Mouse (Mus musculus) limb, embryonic 12.5 days (tissue): ENCODE measurements around the gene Zfp61. TPM values are rescaled to one million over a fixed set of nuclear protein-coding genes. Genes with fewer than 3 reads are reported as not detected.
A peak's percentile ranks its signal among the peaks of the same experiment; 100 is the strongest.

ENCODE experiments used
- ATAC-seq: fragments of 200-750 bp; cut with Nextera tagmentation; 2 replicates; pipeline ENCODE4 v1.8.0; 2017; ENCODE audit warnings: low read depth, moderate TSS enrichment; ENCODE audit not compliant: insufficient number of reproducible peaks, insufficient read depth, low FRiP score, low TSS enrichment
- H3K27ac ChIP-seq: fragments of 300-500 bp; sonication (generic); 2 replicates; pipeline ENCODE4 v1.5.1; 2016; ENCODE audit warnings: mild to moderate bottlenecking, moderate library complexity
- H3K27me3 ChIP-seq: fragments of 300-500 bp; sonication (generic); 2 replicates; pipeline ENCODE4 v1.6.1; 2016; ENCODE audit warnings: mild to moderate bottlenecking, moderate library complexity
- H3K36me3 ChIP-seq: fragments of 300-500 bp; sonication (generic); 2 replicates; pipeline ENCODE4 v1.6.1; 2016; ENCODE audit warnings: mild to moderate bottlenecking, moderate library complexity
- H3K4me1 ChIP-seq: fragments of 300-500 bp; sonication (generic); replicated peaks from 2 replicates; pipeline ENCODE4 v1.6.1; 2016
- H3K4me2 ChIP-seq: fragments of 300-500 bp; sonication (generic); 2 replicates; pipeline ENCODE4 v1.6.1; 2016; ENCODE audit warnings: mild to moderate bottlenecking, moderate library complexity
- H3K4me3 ChIP-seq: fragments of 300-500 bp; sonication (generic); replicated peaks from 2 replicates; pipeline ENCODE4 v1.5.1; 2016; ENCODE audit warnings: mild to moderate bottlenecking
- H3K9ac ChIP-seq: fragments of 300-500 bp; sonication (generic); replicated peaks from 2 replicates; pipeline ENCODE4 v1.6.1; 2016; ENCODE audit warnings: mild to moderate bottlenecking, moderate library complexity
- H3K9me3 ChIP-seq: fragments of 300-500 bp; sonication (generic); 2 replicates; pipeline ENCODE4 v1.6.1; 2016; ENCODE audit warnings: mild to moderate bottlenecking, moderate library complexity
- WGBS: fragments of 180-500 bp; shearing (Covaris S2); methylation state at CpG from one replicate; pipeline ENCODE4 v1.1.7; 2016; 5-methylcytosine and 5-hydroxymethylcytosine counted together
- polyA plus RNA-seq: library from polyadenylated mRNA; unstranded; fragments of >200 nt; fragmentation: Nextera tagmentation; extraction: Ambion mirVana; gene quantifications from 2 replicates; pipeline ENCODE4 v1.2.1, GENCODE M21; 2016

Zfp61 gene
- polyA plus RNA-seq: 57.6 and 61.1 TPM in 2 replicates

DNA sequence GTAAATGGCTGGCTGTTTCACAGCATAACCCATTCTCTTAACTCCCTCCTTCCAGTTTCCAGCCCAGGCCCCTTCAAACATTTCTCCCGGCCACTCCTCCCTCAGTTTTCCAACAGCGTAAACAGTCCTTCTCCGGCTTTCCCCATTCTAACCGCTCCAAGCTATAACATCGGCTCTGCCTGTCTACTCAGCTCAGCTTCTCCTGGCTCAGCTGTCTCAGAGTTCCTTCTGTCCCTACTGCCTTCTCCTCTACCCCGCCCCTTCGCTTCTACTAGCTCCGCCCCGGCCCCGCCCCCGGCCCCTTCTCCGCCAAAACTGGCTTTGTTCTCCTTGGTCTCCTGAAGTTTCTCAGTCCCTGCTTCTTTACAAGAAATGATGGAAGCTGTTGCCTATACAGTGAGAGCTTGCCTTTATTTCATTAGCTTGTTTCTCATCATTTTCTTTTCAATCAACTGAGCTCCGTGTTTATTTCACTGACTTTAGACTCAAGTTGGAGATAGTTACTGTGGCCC, at the start of gene Zfp61:
Zfp61 (minus strand) TSS at position 462 of the 512 bp plus-strand sequence.
- H3K9ac ChIP-seq: peak within 1 kb of the TSS; percentile 86
- peaks cover 46% of the 10 kb centered on the region for H3K36me3 ChIP-seq
- H3K4me2 ChIP-seq: peak within 1 kb of the TSS; percentile 90
- ATAC-seq: peak; percentile 48
- H3K27ac ChIP-seq: peak within 1 kb of the TSS; percentile 97
- WGBS: 2% methylated on average over 13 of the region's 13 CpGs
- no peaks in the 10 kb centered on the region for H3K27me3 ChIP-seq
- H3K9me3 ChIP-seq: no peaks in the 10 kb centered on the region
- H3K4me1 ChIP-seq: peaks cover 14% of the 10 kb centered on the region
- peak within 1 kb of the TSS; percentile 68 for H3K4me3 ChIP-seq

DNA sequence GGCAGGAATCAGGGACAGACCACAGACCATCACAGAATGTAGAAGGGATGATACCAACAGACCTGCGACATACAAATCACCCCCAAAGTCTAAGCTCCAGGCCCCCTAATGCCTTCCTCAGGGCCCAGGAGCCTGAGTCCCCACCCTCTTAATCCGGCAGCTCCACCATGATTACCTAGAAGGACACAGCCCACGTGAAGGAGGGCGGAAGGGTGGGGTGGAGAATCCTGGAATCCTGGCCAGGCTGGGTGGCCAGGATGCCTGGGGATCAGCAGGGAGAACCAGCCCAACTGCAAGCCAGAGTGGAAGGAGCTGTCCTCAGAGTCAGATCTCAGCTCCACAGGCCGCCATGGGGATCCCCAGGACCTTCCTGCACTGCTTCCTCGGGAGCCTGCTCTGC, 47.9 kb upstream of the Zfp61 start, which contains the start of gene Lypd5:
Lypd5 (plus strand) TSS at position 301 of the 400 bp plus-strand sequence.
- Histone ChIP-seq H3K27ac (no peak within 1 kb of the TSS), H3K9me3 (no peaks in the 10 kb centered on the region), H3K36me3 (no peaks in the 10 kb centered on the region), H3K4me2 (no peak within 1 kb of the TSS), H3K4me1 (no peaks in the 10 kb centered on the region), H3K9ac (no peak within 1 kb of the TSS), H3K27me3 (peaks cover 17% of the 10 kb centered on the region), H3K4me3 (no peak within 1 kb of the TSS)
- WGBS: 41% methylated on average over 6 of the region's 6 CpGs
- no peak for ATAC-seq

DNA sequence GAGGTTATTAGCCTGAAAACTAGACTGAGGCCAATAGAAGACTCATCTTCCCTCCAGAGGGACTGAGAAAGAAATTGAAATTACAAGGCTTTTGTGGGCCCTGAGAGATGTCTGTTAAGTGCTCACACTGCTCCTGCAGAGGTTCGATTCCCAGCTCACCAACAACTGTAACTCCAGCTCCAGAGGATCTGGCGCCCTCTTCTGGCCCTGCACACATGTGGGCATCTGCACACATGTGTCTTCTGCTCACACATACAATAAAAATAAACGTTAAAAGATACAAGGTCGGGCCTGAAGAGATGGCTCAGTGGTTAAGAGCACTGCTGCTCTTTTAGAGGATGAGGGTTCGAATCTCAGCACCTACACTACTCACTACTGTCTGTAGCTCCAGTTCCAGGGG, 45.4 kb upstream of the Zfp61 start:
- H3K4me3 ChIP-seq: no peak overlapping the region
- H3K4me2 ChIP-seq: no peak overlapping the region
- 0 out of 2 replicates have a peak, but pooled peaks cover 7% of the 10 kb centered on the region for H3K27me3 ChIP-seq
- 69% methylated on average over 5 of the region's 5 CpGs for WGBS
- no peak overlapping the region for H3K27ac ChIP-seq
- no peak overlapping the region for H3K9ac ChIP-seq
- no peaks in the 10 kb centered on the region for H3K9me3 ChIP-seq
- no peaks in the 10 kb centered on the region for H3K36me3 ChIP-seq
- H3K4me1 ChIP-seq: no peaks in the 10 kb centered on the region
- no peak for ATAC-seq

DNA sequence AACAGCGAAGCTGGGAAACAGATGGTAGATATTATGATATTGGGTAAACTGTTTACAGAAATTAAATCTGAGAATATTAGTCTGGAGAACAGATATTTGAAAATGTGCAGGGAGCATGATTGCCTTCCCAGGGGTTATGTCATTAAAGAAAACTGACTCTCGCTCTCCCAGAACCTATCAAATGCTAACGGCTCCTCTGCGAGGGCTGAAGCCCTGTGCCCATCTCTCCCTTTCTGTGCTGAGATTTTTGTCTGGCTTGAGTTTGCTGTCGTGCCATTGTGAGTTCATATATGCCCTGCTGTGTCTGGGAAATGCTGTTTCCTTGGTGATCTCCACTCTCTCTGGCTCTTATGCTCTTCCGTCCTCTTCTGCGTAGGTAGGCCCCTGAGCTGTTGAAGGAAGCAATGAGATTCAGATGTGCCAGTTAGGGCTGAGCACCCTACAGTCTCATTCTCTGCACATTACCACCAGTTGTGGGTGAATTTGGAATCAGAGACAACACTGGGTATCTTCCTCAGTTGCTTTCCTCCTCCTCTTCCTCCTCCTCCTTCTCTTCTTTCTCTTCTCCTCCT, 42.8 kb upstream of the Zfp61 start:
- no peak overlapping the region for H3K27ac ChIP-seq
- H3K4me2 ChIP-seq: no peak overlapping the region
- H3K9ac ChIP-seq: no peak overlapping the region
- no peak overlapping the region for H3K4me3 ChIP-seq
- 72% methylated on average over 7 of the region's 7 CpGs for WGBS
- H3K9me3 ChIP-seq: 0 out of 2 replicates have a peak, but pooled peaks cover 5% of the 10 kb centered on the region
- ATAC-seq: no peak
- no peaks in the 10 kb centered on the region for H3K4me1 ChIP-seq
- H3K36me3 ChIP-seq: no peaks in the 10 kb centered on the region
- 0 out of 2 replicates have a peak, but pooled peaks cover 4% of the 10 kb centered on the region for H3K27me3 ChIP-seq

DNA sequence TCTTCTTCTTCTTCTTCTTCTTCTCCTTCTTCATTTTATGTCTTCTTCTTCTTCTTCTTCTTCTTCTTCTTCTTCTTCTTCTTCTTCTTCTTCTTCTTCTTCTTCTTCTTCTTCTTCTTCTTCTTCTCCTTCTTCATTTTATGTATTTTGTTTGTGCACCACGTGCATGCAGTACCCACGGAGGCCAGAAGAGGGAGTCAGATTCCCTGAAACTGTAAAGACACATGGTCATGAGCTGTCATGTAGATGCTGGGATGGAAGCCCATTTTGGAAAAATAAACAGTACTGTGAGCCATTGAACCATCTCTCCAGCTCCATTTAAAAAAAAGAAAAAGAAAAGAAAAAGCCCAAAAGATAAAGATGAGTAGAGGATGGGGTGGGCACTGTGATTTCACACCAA, 37.2 kb upstream of the Zfp61 start:
- Histone ChIP-seq H3K9ac (no peak overlapping the region), H3K4me2 (no peak overlapping the region), H3K36me3 (no peaks in the 10 kb centered on the region), H3K27me3 (peaks cover 22% of the 10 kb centered on the region), H3K9me3 (peaks cover 9% of the 10 kb centered on the region; the same call in 1 of the 2 replicates), H3K4me3 (no peak overlapping the region), H3K4me1 (no peaks in the 10 kb centered on the region), H3K27ac (no peak overlapping the region)
- 47% methylated on average over 2 of the region's 2 CpGs for WGBS
- no peak for ATAC-seq

DNA sequence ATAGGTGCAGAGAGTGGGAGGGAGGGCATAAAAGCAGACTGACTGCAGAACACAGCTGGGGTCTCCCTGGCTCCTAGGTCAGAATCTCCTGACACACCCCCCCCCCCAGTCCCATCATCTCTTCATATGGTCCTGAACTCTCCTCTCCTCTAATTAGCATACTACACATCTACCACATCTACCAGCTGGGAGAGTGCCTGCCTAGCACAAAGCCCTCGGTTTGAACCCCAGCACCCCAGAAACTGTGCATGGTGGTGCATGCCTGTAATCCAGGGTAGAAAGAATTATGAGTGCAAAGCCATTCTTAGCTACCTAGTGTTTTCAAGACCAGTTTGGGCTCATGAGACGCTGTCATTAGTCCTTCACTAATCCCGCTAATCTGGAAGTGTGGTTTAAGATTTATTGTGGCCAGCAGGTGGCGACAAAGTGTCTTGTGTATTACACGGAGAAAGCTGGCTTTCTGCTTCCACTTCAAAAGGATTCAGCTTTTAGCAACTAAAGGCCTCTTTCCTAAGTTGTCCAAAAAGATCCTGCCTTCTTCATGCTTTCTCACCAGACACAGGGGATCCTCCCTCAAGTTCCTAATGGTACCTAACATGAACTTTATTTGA, 34.8 kb upstream of the Zfp61 start:
- no peak overlapping the region for H3K4me3 ChIP-seq
- H3K27ac ChIP-seq: no peak overlapping the region
- H3K4me1 ChIP-seq: no peaks in the 10 kb centered on the region
- peaks cover 30% of the 10 kb centered on the region for H3K27me3 ChIP-seq
- WGBS: 14% methylated on average over 5 of the region's 5 CpGs
- no peak overlapping the region for H3K9ac ChIP-seq
- no peaks in the 10 kb centered on the region for H3K36me3 ChIP-seq
- no peak overlapping the region for H3K4me2 ChIP-seq
- peaks cover 9% of the 10 kb centered on the region; the same call in 1 of the 2 replicates for H3K9me3 ChIP-seq
- no peak for ATAC-seq

DNA sequence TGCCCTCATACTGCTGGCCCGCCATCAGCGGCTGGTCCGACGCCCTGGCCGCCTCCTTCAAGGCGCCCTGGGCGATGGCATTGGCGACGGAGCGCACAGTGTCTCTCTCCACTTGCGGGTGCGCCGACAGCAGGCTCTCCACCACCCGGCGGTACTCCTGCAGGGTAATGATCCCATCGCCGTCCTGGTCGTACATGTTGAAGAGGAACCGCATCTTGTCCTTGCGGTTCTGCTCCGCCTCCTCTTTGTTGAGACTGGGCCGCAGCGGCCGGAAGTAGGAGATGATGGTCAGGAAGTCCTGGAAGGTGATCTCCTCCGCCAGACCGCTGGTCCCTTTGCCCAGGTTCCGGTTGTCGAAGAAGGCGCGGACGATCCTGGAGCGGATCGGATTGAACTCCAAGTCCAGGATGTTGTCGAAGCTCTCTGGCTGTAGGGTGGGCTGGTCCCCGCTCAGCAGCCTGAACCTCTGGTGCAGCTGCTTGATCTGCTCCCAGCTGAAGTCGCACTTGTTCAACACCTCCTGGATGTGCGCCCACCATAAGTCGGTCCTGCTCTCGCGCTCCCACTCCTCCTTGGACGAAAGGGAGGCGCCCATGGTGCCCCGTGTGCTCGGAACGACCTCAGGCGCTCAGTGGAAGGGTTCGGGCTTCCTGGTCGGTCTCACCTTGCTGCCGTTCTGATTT, 32.4 kb upstream of the Zfp61 start, which contains the start of gene Tescl:
Tescl (minus strand) TSS at position 633 of the 683 bp plus-strand sequence.
- 40% methylated on average over 49 of the region's 49 CpGs for WGBS
- Histone ChIP-seq H3K9me3 (peaks cover 2% of the 10 kb centered on the region; the same call in 1 of the 2 replicates), H3K27ac (no peak within 1 kb of the TSS), H3K4me3 (peak within 1 kb of the TSS; percentile 11; the same call in 1 of the 2 replicates), H3K4me2 (peak within 1 kb of the TSS; percentile 35), H3K9ac (no peak within 1 kb of the TSS), H3K4me1 (no peaks in the 10 kb centered on the region), H3K36me3 (no peaks in the 10 kb centered on the region), H3K27me3 (peaks cover 30% of the 10 kb centered on the region)
- ATAC-seq: no peak

DNA sequence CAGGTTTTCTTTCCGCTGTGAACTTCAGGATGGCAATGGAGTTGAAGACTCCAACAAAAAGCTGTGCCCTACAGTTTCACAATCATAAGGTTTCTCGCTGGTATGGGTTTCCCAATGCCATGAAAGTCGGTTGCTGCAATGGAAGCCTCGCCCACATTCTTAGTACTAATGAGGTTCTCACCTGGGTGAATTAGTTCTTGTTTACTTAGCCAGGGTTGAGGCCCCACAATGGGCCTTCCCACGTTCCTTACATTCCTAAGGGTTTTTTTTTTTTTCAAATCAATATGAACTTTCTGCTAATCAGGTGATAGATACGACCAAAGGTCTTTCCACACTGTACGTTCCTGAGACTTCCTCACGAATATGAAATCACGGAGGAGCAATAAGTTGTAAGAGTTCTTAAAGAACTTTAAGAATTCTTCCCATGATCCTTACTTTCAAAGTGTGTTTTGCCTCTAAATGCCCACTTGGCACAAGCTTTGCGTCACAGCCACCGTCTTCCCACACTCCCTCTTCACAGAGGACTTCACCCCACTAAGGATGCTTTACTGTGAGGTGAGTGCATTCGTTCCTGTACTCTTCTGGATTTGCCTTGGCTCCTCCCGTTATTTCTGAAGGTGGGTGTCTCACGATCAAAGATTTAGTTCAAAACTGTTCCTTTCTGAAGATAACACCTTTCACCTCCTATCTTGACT, 26.4 kb upstream of the Zfp61 start:
- Histone ChIP-seq H3K27ac (no peak overlapping the region), H3K4me1 (peaks cover 6% of the 10 kb centered on the region), H3K27me3 (no peaks in the 10 kb centered on the region), H3K36me3 (no peaks in the 10 kb centered on the region), H3K9ac (no peak overlapping the region), H3K4me3 (no peak overlapping the region), H3K9me3 (peaks cover 14% of the 10 kb centered on the region; the same call in 1 of the 2 replicates), H3K4me2 (no peak overlapping the region)
- no peak for ATAC-seq
- WGBS: 85% methylated on average over 14 of the region's 14 CpGs

DNA sequence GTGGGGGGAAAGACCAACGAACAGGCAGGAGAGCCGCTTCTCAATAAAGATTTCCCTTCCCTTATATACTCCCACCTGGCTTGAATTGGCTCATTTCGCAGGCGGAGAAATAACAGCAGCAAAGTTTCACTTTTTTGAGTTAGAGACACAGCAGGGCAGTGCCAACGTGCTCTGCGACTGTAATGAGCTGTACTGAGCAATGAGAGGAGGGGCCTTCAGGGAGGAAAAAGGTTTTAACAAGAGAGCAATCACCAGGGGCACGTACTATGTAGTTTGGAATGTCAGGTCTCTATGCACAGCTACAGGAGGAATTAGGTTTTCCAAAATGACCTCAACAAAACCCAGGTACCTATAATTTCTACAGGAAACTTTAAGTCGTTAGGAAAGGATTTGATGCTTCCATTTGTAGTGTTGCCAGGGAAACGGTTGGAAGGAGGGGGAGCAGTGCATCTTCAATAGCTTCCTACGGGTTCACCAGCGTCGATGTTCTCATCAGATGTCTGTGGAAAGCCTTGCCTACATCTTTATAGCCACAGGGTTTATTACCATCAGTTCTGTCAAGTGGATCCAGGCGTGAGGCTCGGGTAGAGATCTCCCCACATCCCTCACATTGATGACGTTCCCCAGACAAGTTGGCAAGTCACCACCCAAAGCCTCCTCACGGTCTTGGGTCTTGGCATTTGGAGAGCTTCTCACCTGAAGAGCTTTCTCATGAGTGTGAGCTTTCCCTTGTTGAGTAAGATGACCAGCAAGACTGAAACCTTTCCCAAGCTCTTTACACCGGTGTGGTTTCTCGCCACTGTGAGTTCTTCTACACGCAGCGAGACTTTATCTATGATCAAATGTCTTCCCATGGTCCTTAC, 25.5 kb upstream of the Zfp61 start:
- Histone ChIP-seq H3K4me1 (peaks cover 6% of the 10 kb centered on the region), H3K27ac (peak overlapping the region; percentile 73; the same call in 1 of the 2 replicates), H3K27me3 (no peaks in the 10 kb centered on the region), H3K4me2 (peak overlapping the region; percentile 57), H3K9me3 (peaks cover 14% of the 10 kb centered on the region; the same call in 1 of the 2 replicates), H3K36me3 (no peaks in the 10 kb centered on the region), H3K4me3 (peak overlapping the region; percentile 38), H3K9ac (peak overlapping the region; percentile 57)
- 45% methylated on average over 20 of the region's 20 CpGs for WGBS
- ATAC-seq: no peak

DNA sequence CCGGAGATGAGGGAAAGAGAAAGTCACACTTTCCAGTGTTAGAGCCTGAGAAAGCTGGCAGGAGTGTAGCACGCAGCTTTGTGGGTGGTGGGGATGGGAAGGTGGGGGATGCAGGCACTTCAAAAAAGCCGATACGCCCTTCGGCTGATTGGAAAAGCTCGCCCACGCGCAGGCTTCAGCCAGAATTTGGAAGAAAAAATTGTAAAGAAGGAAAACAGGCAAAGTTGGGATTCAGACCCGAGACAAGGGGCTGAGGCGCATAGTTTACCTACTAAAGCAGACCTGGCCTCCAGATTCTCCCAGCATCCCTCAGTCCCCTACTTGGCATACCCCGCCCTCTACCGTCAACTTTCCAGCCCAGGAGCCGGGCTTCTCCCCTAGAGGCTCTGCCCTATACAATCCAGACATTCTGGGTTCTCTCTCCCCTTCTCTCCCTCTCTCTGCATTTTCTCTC, 24.7 kb upstream of the Zfp61 start:
- Histone ChIP-seq H3K9me3 (peaks cover 14% of the 10 kb centered on the region; the same call in 1 of the 2 replicates), H3K4me1 (peaks cover 6% of the 10 kb centered on the region), H3K4me2 (peak overlapping the region; percentile 57), H3K9ac (peak overlapping the region; percentile 57), H3K36me3 (no peaks in the 10 kb centered on the region), H3K4me3 (peak overlapping the region; percentile 38), H3K27me3 (no peaks in the 10 kb centered on the region), H3K27ac (peak overlapping the region; percentile 73)
- peak; percentile 74; the same call in 1 of the 2 replicates for ATAC-seq
- WGBS: 8% methylated on average over 13 of the region's 13 CpGs
